ENCODE assay signal across 26 mouse cellular contexts in the genomic region with DNA sequence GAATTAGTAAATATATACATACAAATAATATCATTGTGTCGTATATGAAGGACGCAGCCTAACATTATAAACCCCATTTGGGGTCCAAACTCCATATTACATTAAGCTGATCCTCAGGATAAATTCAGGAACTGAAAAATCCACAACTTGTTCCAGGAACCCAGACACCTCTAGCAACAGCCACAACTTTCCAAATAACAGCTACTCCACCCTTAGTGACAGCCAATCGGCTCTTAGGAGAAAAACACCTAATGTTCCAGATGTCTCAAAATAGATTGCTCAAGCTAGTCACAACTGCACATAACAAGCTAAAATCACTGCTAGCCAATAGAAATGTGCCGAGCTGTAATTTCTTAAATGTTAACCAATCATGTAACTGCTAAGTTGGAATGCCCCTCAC.
DNase-seq lines count a peak whose midpoint lies in the region; ATAC-seq and TF ChIP-seq lines count a peak whose summit lies in the region.
"Had no signal": no experiment of that assay in that cellular context is flagged by ENCODE, and none has a peak within 500 bp of the region (broad histone marks: within the 10 kb centered on the region; RNA-seq: fewer than 3 reads in every experiment).

No protein-coding gene starts in this region.

- H3K4me3 ChIP-seq in heart, embryonic 10.5 days, result no peak overlapping the region
- no peak overlapping the region for H3K4me3 ChIP-seq in heart, embryonic 12.5 days
- H3K4me3 ChIP-seq in liver, postnatal 0 days (ENCODE audit: low read depth, low read length), result no peak overlapping the region
- no peak overlapping the region for H3K4me3 ChIP-seq in lung, adult 2 months (replicated peaks; ENCODE audit: extremely low read depth, low read depth, low read length)
- H3K4me3 ChIP-seq: embryonic facial prominence, embryonic 13.5 days; embryonic facial prominence, embryonic 15.5 days; erythroblast, embryonic 14.5 days; forebrain, embryonic 10.5 days; forebrain, embryonic 12.5 days had no signal

- no peaks in the 10 kb centered on the region for H3K27me3 ChIP-seq in heart, embryonic 10.5 days (ENCODE audit: insufficient read depth, poor library complexity, severe bottlenecking)
- H3K27me3 ChIP-seq in heart, embryonic 12.5 days (replicated peaks), result no peaks in the 10 kb centered on the region
- H3K27me3 ChIP-seq in liver, postnatal 0 days (ENCODE audit: insufficient read depth, low read length), result no peaks in the 10 kb centered on the region
- H3K27me3 ChIP-seq: embryonic facial prominence, embryonic 13.5 days; embryonic facial prominence, embryonic 15.5 days; forebrain, embryonic 12.5 days had no signal

- no peaks in the 10 kb centered on the region for H3K9me3 ChIP-seq in heart, embryonic 10.5 days
- no peaks in the 10 kb centered on the region for H3K9me3 ChIP-seq in heart, embryonic 12.5 days (replicated peaks)
- H3K9me3 ChIP-seq in liver, postnatal 0 days (ENCODE audit: low read length), result no peaks in the 10 kb centered on the region
- H3K9me3 ChIP-seq: embryonic facial prominence, embryonic 13.5 days; embryonic facial prominence, embryonic 15.5 days; forebrain, embryonic 10.5 days; forebrain, embryonic 12.5 days had no signal

- TF ChIP-seq EP300 in liver, postnatal 0 days (IDR thresholded peaks at IDR 0.05; ENCODE audit: low read depth), result no peak

- peak; percentile 85 for DNase-seq in heart, adult 11 months
- DNase-seq in heart, embryonic 10.5 days (ENCODE audit: low spot score), result no peak
- DNase-seq in heart, adult 8-10 months (ENCODE audit: low spot score), result peak; percentile 18
- DNase-seq in liver, postnatal 0 days, result no peak
- no peak for DNase-seq in liver
- peak; percentile 5 for DNase-seq in lung, postnatal 36 days
- DNase-seq in lung, adult 2 months, result no peak
- DNase-seq: adrenal gland, adult 2 months; adrenal gland, postnatal 10 days; adrenal gland, postnatal 25 days; B cell, adult 2 months; cerebellum, adult 11 months; cerebellum, adult 18-20 months; cerebellum, adult 8-10 months; cerebellum, adult 9-11 months; cerebellum, postnatal 14 days; cerebellum, postnatal 36 days; embryo, embryonic 11 days had no signal

- no peaks in the 10 kb centered on the region for H3K36me3 ChIP-seq in heart, embryonic 10.5 days
- H3K36me3 ChIP-seq in heart, embryonic 12.5 days, result no peaks in the 10 kb centered on the region
- H3K36me3 ChIP-seq in liver, postnatal 0 days (replicated peaks; ENCODE audit: insufficient read depth, low read length), result no peaks in the 10 kb centered on the region
- H3K36me3 ChIP-seq: embryonic facial prominence, embryonic 13.5 days; embryonic facial prominence, embryonic 15.5 days; forebrain, embryonic 10.5 days; forebrain, embryonic 12.5 days had no signal

- 85% methylated on average over 4 of the region's 4 CpGs for WGBS in heart, embryonic 10.5 days
- 78% methylated on average over 4 of the region's 4 CpGs for WGBS in heart, embryonic 12.5 days
- 76% methylated on average over 4 of the region's 4 CpGs for WGBS in liver, postnatal 0 days (ENCODE audit: insufficient replicate concordance)
- WGBS in lung, adult 2 months, result 90% methylated on average over 4 of the region's 4 CpGs

- H3K4me2 ChIP-seq in heart, embryonic 12.5 days, result no peak overlapping the region
- H3K4me2 ChIP-seq in liver, postnatal 0 days (ENCODE audit: low read depth, low read length), result no peak overlapping the region
- H3K4me2 ChIP-seq: embryonic facial prominence, embryonic 13.5 days; embryonic facial prominence, embryonic 15.5 days; forebrain, embryonic 12.5 days had no signal

- H3K9ac ChIP-seq in heart, embryonic 12.5 days, result no peak overlapping the region
- no peak overlapping the region for H3K9ac ChIP-seq in liver, postnatal 0 days (replicated peaks)
- H3K9ac ChIP-seq: embryonic facial prominence, embryonic 13.5 days; embryonic facial prominence, embryonic 15.5 days; forebrain, embryonic 12.5 days had no signal

- TF ChIP-seq POLR2A in lung, adult 2 months (IDR thresholded peaks at IDR 0.05; ENCODE audit: borderline replicate concordance, extremely low read depth, low read depth, low read length), result no peak

- no peak for ATAC-seq in heart, embryonic 12.5 days (ENCODE audit: insufficient number of reproducible peaks, low FRiP score)
- ATAC-seq in liver, postnatal 0 days, result peak; percentile 25; the same call in 1 of the 2 replicates
- ATAC-seq: CD4-positive, CD25-positive, alpha-beta regulatory T cell, adult 4 months; forebrain, embryonic 14.5 days had no signal

- no peak for TF ChIP-seq CTCF in liver, postnatal 0 days (IDR thresholded peaks at IDR 0.05; ENCODE audit: low read depth)
- no peak for TF ChIP-seq CTCF in lung, adult 2 months (IDR thresholded peaks at IDR 0.05; ENCODE audit: insufficient read depth, low read length)

- H3K27ac ChIP-seq in heart, embryonic 10.5 days, result no peak overlapping the region
- H3K27ac ChIP-seq in heart, embryonic 12.5 days (ENCODE audit: poor library complexity, severe bottlenecking), result no peak overlapping the region
- no peak overlapping the region for H3K27ac ChIP-seq in liver, postnatal 0 days (ENCODE audit: low read depth)
- H3K27ac ChIP-seq: embryonic facial prominence, embryonic 13.5 days; embryonic facial prominence, embryonic 15.5 days; forebrain, embryonic 10.5 days; forebrain, embryonic 12.5 days had no signal

- no peaks in the 10 kb centered on the region for H3K4me1 ChIP-seq in heart, embryonic 10.5 days
- no peaks in the 10 kb centered on the region for H3K4me1 ChIP-seq in heart, embryonic 12.5 days (replicated peaks)
- H3K4me1 ChIP-seq in liver, postnatal 0 days (ENCODE audit: insufficient read depth), result no peaks in the 10 kb centered on the region
- H3K4me1 ChIP-seq in lung, adult 2 months (ENCODE audit: control insufficient read depth, insufficient read depth, low read length), result no peaks in the 10 kb centered on the region
- H3K4me1 ChIP-seq: embryonic facial prominence, embryonic 13.5 days; embryonic facial prominence, embryonic 15.5 days; forebrain, embryonic 10.5 days; forebrain, embryonic 12.5 days had no signal

Comparison
In these comparisons a context has a peak if more than half of its experiments do, and no peak if none do; other contexts are left out.
1. DNase-seq: peak in heart, adult 11 months (single experiment), heart, adult 8-10 months (single experiment) and lung, postnatal 36 days (single experiment); none in heart, embryonic 10.5 days (single experiment), liver, postnatal 0 days (single experiment), liver (single experiment) and lung, adult 2 months (single experiment).